Mouse (Mus musculus): ENCODE measurements around the gene Klra3. TPM values are rescaled to one million over a fixed set of nuclear protein-coding genes. Genes with fewer than 3 reads are reported as not detected.

Gene Klra3
- not detected for polyA plus RNA-seq (2015; fragmentation: Illumina TruSeq; extraction: RNeasy Lipid Tissue Mini Kit (QIAGEN cat#74804); ENCODE audit: insufficient read depth, low read depth, low replicate concordance)

GRCm38 (mm10) chr6:130337411-130337810 lies at the start of gene Klra3:
Gene Klra3, minus strand, starts transcription at chr6:130337574.

GRCm38 (mm10) chr6:130386750-130387149 lies 49.4 kb upstream of the Klra3 start, which contains the start of gene Klra1:
Gene Klra1, minus strand, starts transcription at chr6:130386874.

GRCm38 (mm10) chr6:130281828-130282227 lies 55.5 kb downstream of the Klra3 start, which contains the start of gene Klra10:
Gene Klra10, minus strand, starts transcription at chr6:130281928.

Other genes with a start within 250 kb of the Klra3 start
- gene Klra8, start 207.7 kb downstream of the Klra3 start, polyA plus RNA-seq (2015; fragmentation: Illumina TruSeq; extraction: RNeasy Lipid Tissue Mini Kit (QIAGEN cat#74804); ENCODE audit: insufficient read depth, low read depth, low replicate concordance), result not detected
- not detected for gene Klra9, start 144.5 kb downstream of the Klra3 start, polyA plus RNA-seq (2015; fragmentation: Illumina TruSeq; extraction: RNeasy Lipid Tissue Mini Kit (QIAGEN cat#74804); ENCODE audit: insufficient read depth, low read depth, low replicate concordance)
- not detected for gene Klra7, start 104.3 kb downstream of the Klra3 start, polyA plus RNA-seq (2015; fragmentation: Illumina TruSeq; extraction: RNeasy Lipid Tissue Mini Kit (QIAGEN cat#74804); ENCODE audit: insufficient read depth, low read depth, low replicate concordance)
- not detected for gene Klra10, start 55.6 kb downstream of the Klra3 start, polyA plus RNA-seq (2015; fragmentation: Illumina TruSeq; extraction: RNeasy Lipid Tissue Mini Kit (QIAGEN cat#74804); ENCODE audit: insufficient read depth, low read depth, low replicate concordance)
- not detected for gene Klra1, start 49.3 kb upstream of the Klra3 start, polyA plus RNA-seq (2015; fragmentation: Illumina TruSeq; extraction: RNeasy Lipid Tissue Mini Kit (QIAGEN cat#74804); ENCODE audit: insufficient read depth, low read depth, low replicate concordance)